Mouse (Mus musculus) forebrain, embryonic 14.5 days (tissue): ENCODE results near the gene Rcl1. TPM values are rescaled to one million over a fixed set of nuclear protein-coding genes. Genes with fewer than 3 reads are reported as not detected.

ENCODE experiments used
- ATAC-seq: fragments of 200-750 bp; cut with Nextera tagmentation; 2 replicates; pipeline ENCODE4 v1.8.0; 2017; ENCODE audit warnings: mild to moderate bottlenecking, moderate library complexity
- DNase-seq: peaks from one replicate; pipeline ENCODE4 v3.0.0-alpha.2; 2015; ENCODE audit warnings: low spot score
- H3K27ac ChIP-seq: fragments of 300-500 bp; sonication (generic); 2 replicates; pipeline ENCODE4 v1.5.1; 2014; ENCODE audit warnings: low read depth, mild to moderate bottlenecking, control low read depth, low read length, moderate library complexity
- H3K27me3 ChIP-seq: fragments of 300-500 bp; sonication (generic); replicated peaks from 2 replicates; pipeline ENCODE4 v1.6.1; 2014; ENCODE audit warnings: low read length, control low read depth, mixed read lengths; ENCODE audit not compliant: control insufficient read depth, insufficient read depth
- H3K36me3 ChIP-seq: fragments of 300-500 bp; sonication (generic); 2 replicates; pipeline ENCODE4 v1.6.1; 2014; ENCODE audit warnings: low read length, control low read depth; ENCODE audit not compliant: control insufficient read depth, insufficient read depth
- H3K4me1 ChIP-seq: fragments of 300-500 bp; sonication (generic); 2 replicates; pipeline ENCODE4 v1.6.1; 2014; ENCODE audit warnings: antibody characterized with exemption, low read length, control low read depth; ENCODE audit not compliant: control insufficient read depth, insufficient read depth
- H3K4me2 ChIP-seq: fragments of 300-500 bp; sonication (generic); 2 replicates; pipeline ENCODE4 v1.6.1; 2014; ENCODE audit warnings: mild to moderate bottlenecking, control low read depth, low read length
- H3K4me3 ChIP-seq: fragments of 300-500 bp; sonication (generic); 2 replicates; pipeline ENCODE4 v1.5.1; 2014; ENCODE audit warnings: low read depth, low read length, control low read depth
- H3K9ac ChIP-seq: fragments of 300-500 bp; sonication (generic); 2 replicates; pipeline ENCODE4 v1.6.1; 2014; ENCODE audit warnings: mild to moderate bottlenecking, low read length, control low read depth, moderate library complexity
- H3K9me3 ChIP-seq: fragments of 300-500 bp; sonication (generic); replicated peaks from 2 replicates; pipeline ENCODE4 v1.6.1; 2016; ENCODE audit warnings: low read length, control low read depth, mixed read lengths; ENCODE audit not compliant: control insufficient read depth
- WGBS: fragments of 180-500 bp; shearing (Covaris S2); extraction: QIAGEN DNeasy Blood & Tissue Kit; methylation state at CpG from one replicate; pipeline ENCODE4 v1.1.7; 2014; 5-methylcytosine and 5-hydroxymethylcytosine counted together
- polyA plus RNA-seq: library from polyadenylated mRNA; unstranded; fragments of >200 nt; fragmentation: Nextera tagmentation; extraction: Ambion mirVana; gene quantifications from 2 replicates; pipeline ENCODE4 v1.2.1, GENCODE M21; 2014

The Rcl1 gene
- polyA plus RNA-seq, 1 experiment from 2014 or later, result 35.1 TPM

GRCm38 (mm10) chr19:29101591-29101990 is 416 bp downstream of the Rcl1 start:
- H3K27me3 ChIP-seq, result no peaks in the 10 kb centered on the region
- H3K27ac ChIP-seq, result no peak overlapping the region
- peak overlapping the region; percentile 88 for H3K4me2 ChIP-seq
- H3K4me3 ChIP-seq, result peak overlapping the region; percentile 64
- H3K9ac ChIP-seq, result peak overlapping the region; percentile 59
- ATAC-seq (peak; percentile 30), DNase-seq (peak; percentile 52)
- H3K4me1 ChIP-seq, result peaks cover 5% of the 10 kb centered on the region
- no peaks in the 10 kb centered on the region for H3K9me3 ChIP-seq
- under 1% methylated on average over 27 of the region's 27 CpGs for WGBS
- H3K36me3 ChIP-seq, result no peaks in the 10 kb centered on the region

GRCm38 (mm10) chr19:29102098-29102497 is 923 bp downstream of the Rcl1 start:
- no peaks in the 10 kb centered on the region for H3K27me3 ChIP-seq
- DNase-seq (peak; percentile 10), ATAC-seq (no peak)
- 19% methylated on average over 13 of the region's 13 CpGs for WGBS
- no peak overlapping the region for H3K27ac ChIP-seq
- H3K9me3 ChIP-seq, result no peaks in the 10 kb centered on the region
- no peaks in the 10 kb centered on the region for H3K36me3 ChIP-seq
- H3K4me1 ChIP-seq, result peaks cover 5% of the 10 kb centered on the region
- peak overlapping the region; percentile 64 for H3K4me3 ChIP-seq
- H3K4me2 ChIP-seq, result peak overlapping the region; percentile 88
- H3K9ac ChIP-seq, result peak overlapping the region; percentile 59; the same call in 1 of the 2 replicates

GRCm38 (mm10) chr19:29105816-29106215 is 4.6 kb downstream of the Rcl1 start:
- Histone ChIP-seq H3K27ac (no peak overlapping the region), H3K36me3 (no peaks in the 10 kb centered on the region), H3K9ac (no peak overlapping the region), H3K9me3 (no peaks in the 10 kb centered on the region), H3K27me3 (no peaks in the 10 kb centered on the region), H3K4me1 (no peaks in the 10 kb centered on the region), H3K4me3 (no peak overlapping the region), H3K4me2 (no peak overlapping the region)
- DNase-seq (no peak), ATAC-seq (no peak)
- WGBS, result 97% methylated on average over 4 of the region's 4 CpGs

- no peak overlapping the region for H3K4me2 ChIP-seq
- H3K4me1 ChIP-seq, result no peaks in the 10 kb centered on the region
- no peak overlapping the region for H3K9ac ChIP-seq
- ATAC-seq, result no peak
- 89% methylated on average over 5 of the region's 5 CpGs for WGBS
- no peak overlapping the region for H3K4me3 ChIP-seq
- DNase-seq, result no peak
- no peak overlapping the region for H3K27ac ChIP-seq
- no peaks in the 10 kb centered on the region for H3K9me3 ChIP-seq
- H3K27me3 ChIP-seq, result no peaks in the 10 kb centered on the region
- no peaks in the 10 kb centered on the region for H3K36me3 ChIP-seq
Measured at GRCm38 (mm10) chr19:29106261-29106660, 5.1 kb downstream of the Rcl1 start.

- Histone ChIP-seq H3K9me3 (no peaks in the 10 kb centered on the region), H3K4me2 (no peak overlapping the region), H3K4me1 (no peaks in the 10 kb centered on the region), H3K4me3 (no peak overlapping the region), H3K9ac (no peak overlapping the region), H3K27me3 (no peaks in the 10 kb centered on the region), H3K36me3 (peaks cover 1% of the 10 kb centered on the region), H3K27ac (no peak overlapping the region)
- DNase-seq (no peak), ATAC-seq (no peak)
- WGBS, result 82% methylated on average over 8 of the region's 8 CpGs
Measured at GRCm38 (mm10) chr19:29112662-29113061, 11.5 kb downstream of the Rcl1 start.

- peaks cover 10% of the 10 kb centered on the region for H3K36me3 ChIP-seq
- DNase-seq, result no peak
- ATAC-seq, result no peak
- no peaks in the 10 kb centered on the region for H3K4me1 ChIP-seq
- no peak overlapping the region for H3K9ac ChIP-seq
- H3K4me2 ChIP-seq, result no peak overlapping the region
- H3K27ac ChIP-seq, result no peak overlapping the region
- H3K27me3 ChIP-seq, result no peaks in the 10 kb centered on the region
- WGBS, result 97% methylated on average over 10 of the region's 10 CpGs
- H3K9me3 ChIP-seq, result no peaks in the 10 kb centered on the region
- H3K4me3 ChIP-seq, result no peak overlapping the region
Measured at GRCm38 (mm10) chr19:29113746-29114649, 12.8 kb downstream of the Rcl1 start.

- ATAC-seq (no peak), DNase-seq (no peak)
- 91% methylated on average over 6 of the region's 6 CpGs for WGBS
- Histone ChIP-seq H3K4me3 (no peak overlapping the region), H3K36me3 (peaks cover 12% of the 10 kb centered on the region), H3K27me3 (no peaks in the 10 kb centered on the region), H3K9ac (no peak overlapping the region), H3K4me1 (no peaks in the 10 kb centered on the region), H3K27ac (no peak overlapping the region), H3K4me2 (no peak overlapping the region), H3K9me3 (no peaks in the 10 kb centered on the region)
Measured at GRCm38 (mm10) chr19:29116796-29117195, 15.6 kb downstream of the Rcl1 start.

- no peak overlapping the region for H3K4me3 ChIP-seq
- H3K27ac ChIP-seq, result no peak overlapping the region
- no peaks in the 10 kb centered on the region for H3K27me3 ChIP-seq
- H3K9me3 ChIP-seq, result no peaks in the 10 kb centered on the region
- H3K36me3 ChIP-seq, result peaks cover 16% of the 10 kb centered on the region
- no peak overlapping the region for H3K4me2 ChIP-seq
- 93% methylated on average over 13 of the region's 13 CpGs for WGBS
- no peak for ATAC-seq
- H3K4me1 ChIP-seq, result no peaks in the 10 kb centered on the region
- DNase-seq, result no peak
- no peak overlapping the region for H3K9ac ChIP-seq
Measured at GRCm38 (mm10) chr19:29118196-29118595, 17.0 kb downstream of the Rcl1 start.

- Histone ChIP-seq H3K4me1 (no peaks in the 10 kb centered on the region), H3K4me2 (no peak overlapping the region), H3K27ac (no peak overlapping the region), H3K36me3 (peaks cover 25% of the 10 kb centered on the region), H3K27me3 (no peaks in the 10 kb centered on the region), H3K9me3 (no peaks in the 10 kb centered on the region), H3K9ac (no peak overlapping the region), H3K4me3 (no peak overlapping the region)
- 94% methylated on average over 6 of the region's 6 CpGs for WGBS
- ATAC-seq (no peak), DNase-seq (no peak)
Measured at GRCm38 (mm10) chr19:29120311-29120710, 19.1 kb downstream of the Rcl1 start.
